Mouse (Mus musculus): ENCODE data around the gene Nisch.
A peak's percentile ranks its signal among the peaks of the same experiment; 100 is the strongest.

Gene Nisch

GRCm38 (mm10) chr14:31188771-31189181, 28.0 kb downstream of the Nisch start:
- Histone ChIP-seq H3K27me3 (ENCODE audit: control insufficient read depth, insufficient read depth, low read length, poor library complexity, severe bottlenecking) (no peaks in the 10 kb centered on the region), H3K36me3 (ENCODE audit: control insufficient read depth, insufficient read depth, low read length, poor library complexity, severe bottlenecking) (peaks cover 25% of the 10 kb centered on the region)
- DNase-seq (ENCODE audit: low read depth, low spot score), result no peak

- no peak for DNase-seq (ENCODE audit: low read depth, low spot score)
- H3K27me3 ChIP-seq (ENCODE audit: control insufficient read depth, insufficient read depth, low read length, poor library complexity, severe bottlenecking), result no peaks in the 10 kb centered on the region
- peaks cover 25% of the 10 kb centered on the region for H3K36me3 ChIP-seq (ENCODE audit: control insufficient read depth, insufficient read depth, low read length, poor library complexity, severe bottlenecking)
Measured at GRCm38 (mm10) chr14:31186656-31187055, 30.1 kb downstream of the Nisch start.

GRCm38 (mm10) chr14:31184195-31184594, 32.6 kb downstream of the Nisch start:
- Histone ChIP-seq H3K27me3 (ENCODE audit: control insufficient read depth, insufficient read depth, low read length, poor library complexity, severe bottlenecking) (no peaks in the 10 kb centered on the region), H3K36me3 (ENCODE audit: control insufficient read depth, insufficient read depth, low read length, poor library complexity, severe bottlenecking) (peaks cover 21% of the 10 kb centered on the region)
- DNase-seq (ENCODE audit: low read depth, low spot score), result no peak

- H3K36me3 ChIP-seq (ENCODE audit: control insufficient read depth, insufficient read depth, low read length, poor library complexity, severe bottlenecking), result peaks cover 18% of the 10 kb centered on the region
- no peaks in the 10 kb centered on the region for H3K27me3 ChIP-seq (ENCODE audit: control insufficient read depth, insufficient read depth, low read length, poor library complexity, severe bottlenecking)
- DNase-seq (ENCODE audit: low read depth, low spot score), result no peak
Measured at GRCm38 (mm10) chr14:31183541-31183940, 33.2 kb downstream of the Nisch start.

GRCm38 (mm10) chr14:31182786-31183290, 33.9 kb downstream of the Nisch start:
- H3K27me3 ChIP-seq (ENCODE audit: control insufficient read depth, insufficient read depth, low read length, poor library complexity, severe bottlenecking), result no peaks in the 10 kb centered on the region
- no peak for DNase-seq (ENCODE audit: low read depth, low spot score)

GRCm38 (mm10) chr14:31181512-31181911, 35.2 kb downstream of the Nisch start:
- H3K36me3 ChIP-seq (ENCODE audit: control insufficient read depth, insufficient read depth, low read length, poor library complexity, severe bottlenecking), result peaks cover 19% of the 10 kb centered on the region; the same call in 1 of the 2 replicates
- no peaks in the 10 kb centered on the region for H3K27me3 ChIP-seq (ENCODE audit: control insufficient read depth, insufficient read depth, low read length, poor library complexity, severe bottlenecking)
- DNase-seq (ENCODE audit: low read depth, low spot score), result no peak

More at GRCm38 (mm10) chr14:31182786-31183290, 33.9 kb downstream of the Nisch start:
- H3K36me3 ChIP-seq (ENCODE audit: control insufficient read depth, insufficient read depth, low read length, poor library complexity, severe bottlenecking), result peaks cover 16% of the 10 kb centered on the region

GRCm38 (mm10) chr14:31179677-31180365, 36.9 kb downstream of the Nisch start:
- DNase-seq (ENCODE audit: low read depth, low spot score), result no peak
- H3K36me3 ChIP-seq (ENCODE audit: control insufficient read depth, insufficient read depth, low read length, poor library complexity, severe bottlenecking), result peaks cover 15% of the 10 kb centered on the region
- no peaks in the 10 kb centered on the region for H3K27me3 ChIP-seq (ENCODE audit: control insufficient read depth, insufficient read depth, low read length, poor library complexity, severe bottlenecking)

GRCm38 (mm10) chr14:31177715-31178114, 39.0 kb downstream of the Nisch start:
- Histone ChIP-seq H3K27me3 (ENCODE audit: control insufficient read depth, insufficient read depth, low read length, poor library complexity, severe bottlenecking) (no peaks in the 10 kb centered on the region), H3K36me3 (ENCODE audit: control insufficient read depth, insufficient read depth, low read length, poor library complexity, severe bottlenecking) (peaks cover 14% of the 10 kb centered on the region)
- no peak for DNase-seq (ENCODE audit: low read depth, low spot score)

GRCm38 (mm10) chr14:31177287-31177686, 39.5 kb downstream of the Nisch start:
- no peak for DNase-seq (ENCODE audit: low read depth, low spot score)
- H3K36me3 ChIP-seq (ENCODE audit: control insufficient read depth, insufficient read depth, low read length, poor library complexity, severe bottlenecking), result peaks cover 16% of the 10 kb centered on the region
- no peaks in the 10 kb centered on the region for H3K27me3 ChIP-seq (ENCODE audit: control insufficient read depth, insufficient read depth, low read length, poor library complexity, severe bottlenecking)

- Histone ChIP-seq H3K27me3 (ENCODE audit: control insufficient read depth, insufficient read depth, low read length, poor library complexity, severe bottlenecking) (no peaks in the 10 kb centered on the region), H3K36me3 (ENCODE audit: control insufficient read depth, insufficient read depth, low read length, poor library complexity, severe bottlenecking) (peaks cover 21% of the 10 kb centered on the region)
- DNase-seq (ENCODE audit: low read depth, low spot score), result no peak
Measured at GRCm38 (mm10) chr14:31173537-31173936, 43.2 kb downstream of the Nisch start.

GRCm38 (mm10) chr14:31172781-31173455, 43.8 kb downstream of the Nisch start:
- Histone ChIP-seq H3K36me3 (ENCODE audit: control insufficient read depth, insufficient read depth, low read length, poor library complexity, severe bottlenecking) (peaks cover 21% of the 10 kb centered on the region), H3K27me3 (ENCODE audit: control insufficient read depth, insufficient read depth, low read length, poor library complexity, severe bottlenecking) (no peaks in the 10 kb centered on the region)
- DNase-seq (ENCODE audit: low read depth, low spot score), result no peak

GRCm38 (mm10) chr14:31171821-31172220, 44.9 kb downstream of the Nisch start:
- Histone ChIP-seq H3K36me3 (ENCODE audit: control insufficient read depth, insufficient read depth, low read length, poor library complexity, severe bottlenecking) (peaks cover 18% of the 10 kb centered on the region), H3K27me3 (ENCODE audit: control insufficient read depth, insufficient read depth, low read length, poor library complexity, severe bottlenecking) (no peaks in the 10 kb centered on the region)
- DNase-seq (ENCODE audit: low read depth, low spot score), result no peak

- DNase-seq (ENCODE audit: low read depth, low spot score), result no peak
- Histone ChIP-seq H3K36me3 (ENCODE audit: control insufficient read depth, insufficient read depth, low read length, poor library complexity, severe bottlenecking) (peaks cover 16% of the 10 kb centered on the region), H3K27me3 (ENCODE audit: control insufficient read depth, insufficient read depth, low read length, poor library complexity, severe bottlenecking) (no peaks in the 10 kb centered on the region)
Measured at GRCm38 (mm10) chr14:31171386-31171785, 45.4 kb downstream of the Nisch start.

GRCm38 (mm10) chr14:31170963-31171362, 45.8 kb downstream of the Nisch start:
- H3K36me3 ChIP-seq (ENCODE audit: control insufficient read depth, insufficient read depth, low read length, poor library complexity, severe bottlenecking), result peaks cover 16% of the 10 kb centered on the region
- DNase-seq (ENCODE audit: low read depth, low spot score), result no peak
- no peaks in the 10 kb centered on the region for H3K27me3 ChIP-seq (ENCODE audit: control insufficient read depth, insufficient read depth, low read length, poor library complexity, severe bottlenecking)

GRCm38 (mm10) chr14:31169508-31169907, 47.2 kb downstream of the Nisch start:
- Histone ChIP-seq H3K27me3 (ENCODE audit: control insufficient read depth, insufficient read depth, low read length, poor library complexity, severe bottlenecking) (no peaks in the 10 kb centered on the region), H3K36me3 (ENCODE audit: control insufficient read depth, insufficient read depth, low read length, poor library complexity, severe bottlenecking) (peaks cover 14% of the 10 kb centered on the region)
- DNase-seq (ENCODE audit: low read depth, low spot score), result peak; percentile 22

All from splenic B cell, adult 2 months (primary cell).